Mouse (Mus musculus) myocyte (in vitro differentiated cells): Measurements from ENCODE around the gene Ramp2. TPM values are rescaled to one million over a fixed set of nuclear protein-coding genes. Genes with fewer than 3 reads are reported as not detected.
A peak's percentile ranks its signal among the peaks of the same experiment; 100 is the strongest.

Experiments
- H3K27me3 ChIP-seq: one replicate; pipeline ENCODE4 v1.6.1; 2011; ENCODE audit not compliant: control insufficient read depth, insufficient read depth, insufficient read length
- H3K36me3 ChIP-seq: one replicate; pipeline ENCODE4 v1.6.1; 2011; ENCODE audit not compliant: control insufficient read depth, insufficient read depth
- H3K4me2 ChIP-seq: one replicate; pipeline ENCODE4 v1.6.1; 2011; ENCODE audit warnings: low read depth, control low read depth
- H3K4me3 ChIP-seq: one replicate; pipeline ENCODE4 v1.5.1; 2011; ENCODE audit warnings: mild to moderate bottlenecking, control low read depth, moderate library complexity
- H3K79me2 ChIP-seq: one replicate; pipeline ENCODE4 v1.6.1; 2011; ENCODE audit not compliant: control insufficient read depth, insufficient read depth
- H3ac ChIP-seq: one replicate; pipeline ENCODE4 v1.6.1; 2011; ENCODE audit not compliant: control insufficient read depth, insufficient read length
- CEBPB ChIP-seq: IDR thresholded peaks from 2 replicates; pipeline ENCODE4 v1.6.1; 2011; ENCODE audit warnings: mild to moderate bottlenecking, moderate library complexity; ENCODE audit not compliant: poor library complexity, insufficient read depth, severe bottlenecking
- E2F4 ChIP-seq: IDR thresholded peaks from one replicate; pipeline ENCODE4 v1.6.1; 2011; ENCODE audit warnings: mild to moderate bottlenecking, control low read depth, moderate library complexity; ENCODE audit not compliant: insufficient read depth
- MAX ChIP-seq: IDR thresholded peaks from one replicate; pipeline ENCODE4 v1.6.1; 2011; ENCODE audit warnings: low read depth, mild to moderate bottlenecking, control low read depth
- MYOD1 ChIP-seq, 3 experiments: IDR thresholded peaks; one replicate each; pipeline ENCODE4 v1.6.1; 2011; ENCODE audit warnings: control low read depth in 2 of 3, low read depth in 2 of 3, mild to moderate bottlenecking in 2 of 3, moderate library complexity in 1 of 3; ENCODE audit not compliant: insufficient read length in 2 of 3, control insufficient read depth in 1 of 3
- MYOG ChIP-seq, 3 experiments: IDR thresholded peaks; one replicate each; pipeline ENCODE4 v1.6.1; 2011; ENCODE audit warnings: control low read depth in 2 of 3, low read depth in 2 of 3, mild to moderate bottlenecking in 2 of 3; ENCODE audit not compliant: insufficient read length in 2 of 3, control insufficient read depth in 1 of 3, insufficient read depth in 1 of 3
- POLR2A ChIP-seq: IDR thresholded peaks from one replicate; pipeline ENCODE4 v1.6.1; 2011; ENCODE audit warnings: low read depth, mild to moderate bottlenecking, control low read depth, moderate library complexity; ENCODE audit not compliant: insufficient read length
- POLR2AphosphoS2 ChIP-seq: IDR thresholded peaks from one replicate; pipeline ENCODE4 v1.6.1; 2011; ENCODE audit warnings: low read depth, control low read depth; ENCODE audit not compliant: insufficient read length
- REST ChIP-seq: IDR thresholded peaks from one replicate; pipeline ENCODE4 v1.6.1; 2011; ENCODE audit warnings: mild to moderate bottlenecking, control low read depth, moderate library complexity; ENCODE audit not compliant: insufficient read depth, insufficient read length
- SRF ChIP-seq: IDR thresholded peaks from one replicate; pipeline ENCODE4 v1.6.1; 2011; ENCODE audit warnings: low read depth; ENCODE audit not compliant: control insufficient read depth, insufficient read length
- TCF12 ChIP-seq: IDR thresholded peaks from one replicate; pipeline ENCODE4 v1.6.1; 2011; ENCODE audit warnings: mild to moderate bottlenecking, control low read depth; ENCODE audit not compliant: poor library complexity, insufficient read depth, severe bottlenecking
- TCF3 ChIP-seq: IDR thresholded peaks from one replicate; pipeline ENCODE4 v1.6.1; 2011; ENCODE audit warnings: low read depth, control low read depth; ENCODE audit not compliant: insufficient read length
- USF1 ChIP-seq: IDR thresholded peaks from one replicate; pipeline ENCODE4 v1.6.1; 2011; ENCODE audit warnings: low read depth, mild to moderate bottlenecking, control low read depth, moderate library complexity
- polyA plus RNA-seq: library from polyadenylated mRNA; unstranded; fragments of >200 nt; fragmentation: generic; extraction: Trizol; gene quantifications from one replicate; pipeline ENCODE4 v1.2.1, GENCODE M21; 2012; ENCODE audit warnings: missing spikeins

The Ramp2 gene
- polyA plus RNA-seq, 1 experiment = 2.5 TPM

- H3K4me3 ChIP-seq = no peak overlapping the region
- H3K4me2 ChIP-seq = no peak overlapping the region
- H3K27me3 ChIP-seq = no peaks in the 10 kb centered on the region
- no peak for TF ChIP-seq SRF
- no peak for TF ChIP-seq USF1
- no peak for TF ChIP-seq MYOG (IDR thresholded peaks at IDR 0.05; ENCODE audit: control insufficient read depth in 1 of 3, insufficient read depth in 1 of 3, insufficient read length in 2 of 3, low read depth in 2 of 3)
- no peak for TF ChIP-seq REST
- TF ChIP-seq POLR2AphosphoS2 = no peak
- no peak for TF ChIP-seq POLR2A
- TF ChIP-seq MAX = no peak
- no peak for TF ChIP-seq CEBPB
- TF ChIP-seq E2F4 = no peak
- TF ChIP-seq TCF12 = no peak
- TF ChIP-seq MYOD1 (IDR thresholded peaks at IDR 0.05; ENCODE audit: control insufficient read depth in 1 of 3, insufficient read length in 2 of 3, low read depth in 2 of 3) = no peak
- no peak for TF ChIP-seq TCF3
- H3K36me3 ChIP-seq = peaks cover 8% of the 10 kb centered on the region
- no peak overlapping the region for H3ac ChIP-seq
- no peaks in the 10 kb centered on the region for H3K79me2 ChIP-seq
These were observed 28.9 kb upstream of the Ramp2 start for GRCm38 (mm10) chr11:101216936-101217335.

- H3K4me2 ChIP-seq = no peak overlapping the region
- no peak overlapping the region for H3K4me3 ChIP-seq
- no peak for TF ChIP-seq E2F4
- no peak for TF ChIP-seq POLR2AphosphoS2
- TF ChIP-seq MYOD1 (IDR thresholded peaks at IDR 0.05; ENCODE audit: control insufficient read depth in 1 of 3, insufficient read length in 2 of 3, low read depth in 2 of 3) = no peak
- no peak for TF ChIP-seq MAX
- no peak for TF ChIP-seq TCF3
- no peak for TF ChIP-seq CEBPB
- no peak for TF ChIP-seq POLR2A
- TF ChIP-seq SRF = no peak
- no peak for TF ChIP-seq TCF12
- no peak for TF ChIP-seq MYOG (IDR thresholded peaks at IDR 0.05; ENCODE audit: control insufficient read depth in 1 of 3, insufficient read depth in 1 of 3, insufficient read length in 2 of 3, low read depth in 2 of 3)
- TF ChIP-seq REST = no peak
- TF ChIP-seq USF1 = no peak
- H3K36me3 ChIP-seq = peaks cover 8% of the 10 kb centered on the region
- H3K27me3 ChIP-seq = no peaks in the 10 kb centered on the region
- no peak overlapping the region for H3ac ChIP-seq
- H3K79me2 ChIP-seq = peaks cover 8% of the 10 kb centered on the region
These were observed 27.3 kb upstream of the Ramp2 start for GRCm38 (mm10) chr11:101218436-101219055.

GRCm38 (mm10) chr11:101220853-101221252, 25.0 kb upstream of the Ramp2 start:
- H3K79me2 ChIP-seq = peaks cover 12% of the 10 kb centered on the region
- H3K36me3 ChIP-seq = no peaks in the 10 kb centered on the region
- H3K4me2 ChIP-seq = peak overlapping the region; percentile 46
- no peak overlapping the region for H3ac ChIP-seq
- H3K27me3 ChIP-seq = no peaks in the 10 kb centered on the region
- TF ChIP-seq TCF12 = no peak
- no peak for TF ChIP-seq SRF
- no peak for TF ChIP-seq TCF3
- TF ChIP-seq MYOG (IDR thresholded peaks at IDR 0.05; ENCODE audit: control insufficient read depth in 1 of 3, insufficient read depth in 1 of 3, insufficient read length in 2 of 3, low read depth in 2 of 3) = no peak
- no peak for TF ChIP-seq USF1
- TF ChIP-seq POLR2AphosphoS2 = no peak
- TF ChIP-seq CEBPB = no peak
- no peak for TF ChIP-seq MAX
- no peak for TF ChIP-seq REST
- TF ChIP-seq POLR2A = no peak
- TF ChIP-seq MYOD1 (IDR thresholded peaks at IDR 0.05; ENCODE audit: control insufficient read depth in 1 of 3, insufficient read length in 2 of 3, low read depth in 2 of 3) = no peak
- no peak for TF ChIP-seq E2F4
- H3K4me3 ChIP-seq = no peak overlapping the region

- TF ChIP-seq TCF3 (no peak), MYOG (IDR thresholded peaks at IDR 0.05; ENCODE audit: control insufficient read depth in 1 of 3, insufficient read depth in 1 of 3, insufficient read length in 2 of 3, low read depth in 2 of 3) (peak in 1 of 3 experiments; percentile 11), MYOD1 (IDR thresholded peaks at IDR 0.05; ENCODE audit: control insufficient read depth in 1 of 3, insufficient read length in 2 of 3, low read depth in 2 of 3) (peak in 2 of 3 experiments; percentile 76)
- Histone ChIP-seq H3K27me3 (no peaks in the 10 kb centered on the region), H3K79me2 (peaks cover 12% of the 10 kb centered on the region), H3K4me2 (peak overlapping the region; percentile 46), H3K4me3 (no peak overlapping the region), H3ac (no peak overlapping the region), H3K36me3 (no peaks in the 10 kb centered on the region)
These were observed 24.4 kb upstream of the Ramp2 start for GRCm38 (mm10) chr11:101221306-101221986.
